Mouse (Mus musculus): ENCODE results near the gene Ergic3. TPM values are rescaled to one million over a fixed set of nuclear protein-coding genes. Genes with fewer than 3 reads are reported as not detected.

Gene Ergic3
- total and polyA plus RNA-seq, 2 experiments: 59.2 to 168 TPM

DNA sequence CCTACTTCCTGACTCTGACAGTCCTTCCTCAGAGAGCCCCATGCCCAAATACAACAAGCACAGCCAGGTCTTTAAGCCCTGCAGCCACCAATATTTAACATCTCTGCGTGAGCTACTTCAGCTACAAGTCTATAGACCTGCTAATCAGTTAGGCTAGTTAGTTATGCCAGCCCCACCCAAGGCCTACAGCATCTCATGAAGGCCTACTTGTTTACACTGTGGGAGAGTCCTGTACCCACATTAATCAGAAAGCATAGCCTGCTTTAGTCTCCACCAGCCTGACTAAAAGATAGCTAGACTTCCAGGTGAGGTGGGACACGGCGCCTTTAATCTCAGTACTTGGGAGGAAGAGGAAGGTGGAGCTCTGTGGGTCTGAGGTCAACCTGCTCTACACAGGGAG is 31.5 kb downstream of the Ergic3 start:
- no peaks in the 10 kb centered on the region for H3K79me2 ChIP-seq (ENCODE audit: control insufficient read depth, insufficient read depth, low read length)
- no peaks in the 10 kb centered on the region for H3K27me3 ChIP-seq (ENCODE audit: control insufficient read depth, insufficient read depth, low read length)
- TF ChIP-seq CTCF (IDR thresholded peaks at IDR 0.05; ENCODE audit: low read depth, low read length) (no peak), POLR2A (IDR thresholded peaks at IDR 0.05; ENCODE audit: extremely low read depth, insufficient read depth, low read length) (no peak)
- H3K4me1 ChIP-seq (ENCODE audit: control insufficient read depth, insufficient read depth, low read length): no peaks in the 10 kb centered on the region
- H3K27ac ChIP-seq (replicated peaks; ENCODE audit: insufficient read depth, low read depth, low read length): no peak overlapping the region
- 85% methylated on average over 3 of the region's 3 CpGs for WGBS
- H3K36me3 ChIP-seq (ENCODE audit: control insufficient read depth, insufficient read depth, low read length): no peaks in the 10 kb centered on the region
- no peak overlapping the region for H3K9ac ChIP-seq (ENCODE audit: low read depth, low read length)
- no peak for DNase-seq (ENCODE audit: extremely low read depth, low read depth, low spot score)
- H3K4me3 ChIP-seq (ENCODE audit: insufficient read depth, low read depth, low read length): no peak overlapping the region

DNA sequence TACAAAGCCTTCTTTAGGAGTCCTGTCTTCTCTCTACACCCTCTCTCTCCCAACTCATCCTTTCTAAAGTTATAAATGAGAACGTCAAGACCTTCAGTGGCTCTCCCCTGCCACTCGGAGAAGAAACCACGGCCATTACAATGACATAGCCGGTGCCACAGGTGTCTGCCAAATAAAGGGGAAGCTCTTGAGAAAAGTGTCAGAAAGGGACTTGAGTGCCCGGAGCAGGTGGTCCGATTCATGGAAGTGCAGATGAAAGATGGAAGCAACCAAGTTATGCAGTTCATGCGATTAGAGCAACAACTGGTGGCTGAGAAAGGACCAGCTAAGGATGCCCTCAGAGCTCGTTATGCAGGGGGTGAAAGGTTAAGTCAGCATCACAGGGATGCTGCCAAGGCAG is 35.1 kb downstream of the Ergic3 start:
- H3K79me2 ChIP-seq (ENCODE audit: control insufficient read depth, insufficient read depth, low read length): no peaks in the 10 kb centered on the region
- H3K4me3 ChIP-seq (ENCODE audit: insufficient read depth, low read depth, low read length): no peak overlapping the region
- no peaks in the 10 kb centered on the region for H3K36me3 ChIP-seq (ENCODE audit: control insufficient read depth, insufficient read depth, low read length)
- no peak overlapping the region for H3K27ac ChIP-seq (replicated peaks; ENCODE audit: insufficient read depth, low read depth, low read length)
- no peaks in the 10 kb centered on the region for H3K27me3 ChIP-seq (ENCODE audit: control insufficient read depth, insufficient read depth, low read length)
- WGBS: 83% methylated on average over 8 of the region's 8 CpGs
- DNase-seq (ENCODE audit: extremely low read depth, low read depth, low spot score): no peak
- no peak overlapping the region for H3K9ac ChIP-seq (ENCODE audit: low read depth, low read length)
- TF ChIP-seq CTCF (IDR thresholded peaks at IDR 0.05; ENCODE audit: low read depth, low read length) (no peak), POLR2A (IDR thresholded peaks at IDR 0.05; ENCODE audit: extremely low read depth, insufficient read depth, low read length) (no peak)
- H3K4me1 ChIP-seq (ENCODE audit: control insufficient read depth, insufficient read depth, low read length): no peaks in the 10 kb centered on the region

DNA sequence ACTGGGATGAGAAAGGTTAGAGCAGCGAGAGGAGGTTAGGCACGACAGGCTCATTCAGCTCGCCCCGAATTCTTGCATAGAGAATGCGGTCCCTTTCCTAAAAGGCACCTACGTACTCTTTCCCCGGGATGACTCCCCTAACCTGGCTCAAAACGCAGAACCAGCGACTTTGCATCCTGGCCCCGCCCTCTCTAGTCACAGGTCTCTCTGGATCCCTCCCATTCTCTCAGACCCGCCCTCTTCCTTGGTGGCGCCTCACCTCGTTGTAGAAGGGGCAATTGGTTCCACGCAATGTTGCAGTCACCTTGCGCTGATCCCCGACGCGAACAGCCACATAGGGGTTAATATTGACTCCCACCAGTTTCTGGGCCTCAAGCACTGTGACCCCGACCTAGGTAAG is 40.1 kb downstream of the Ergic3 start:
- H3K79me2 ChIP-seq (ENCODE audit: control insufficient read depth, insufficient read depth, low read length): no peaks in the 10 kb centered on the region
- no peaks in the 10 kb centered on the region for H3K36me3 ChIP-seq (ENCODE audit: control insufficient read depth, insufficient read depth, low read length)
- no peaks in the 10 kb centered on the region for H3K4me1 ChIP-seq (ENCODE audit: control insufficient read depth, insufficient read depth, low read length)
- no peak overlapping the region for H3K27ac ChIP-seq (replicated peaks; ENCODE audit: insufficient read depth, low read depth, low read length)
- H3K9ac ChIP-seq (ENCODE audit: low read depth, low read length): no peak overlapping the region
- 27% methylated on average over 19 of the region's 19 CpGs for WGBS
- H3K4me3 ChIP-seq (ENCODE audit: insufficient read depth, low read depth, low read length): no peak overlapping the region
- no peak for TF ChIP-seq POLR2A (IDR thresholded peaks at IDR 0.05; ENCODE audit: extremely low read depth, insufficient read depth, low read length)
- no peak for TF ChIP-seq CTCF (IDR thresholded peaks at IDR 0.05; ENCODE audit: low read depth, low read length)
- DNase-seq (ENCODE audit: extremely low read depth, low read depth, low spot score): no peak
- H3K27me3 ChIP-seq (ENCODE audit: control insufficient read depth, insufficient read depth, low read length): no peaks in the 10 kb centered on the region

GRCm38 (mm10) chr2:156052816-156053215 is 45.0 kb downstream of the Ergic3 start, which contains the start of gene Fer1l4:
TSS of gene Fer1l4 (minus strand) at chr2:156052947.
- WGBS: 65% methylated on average over 9 of the region's 9 CpGs

DNA sequence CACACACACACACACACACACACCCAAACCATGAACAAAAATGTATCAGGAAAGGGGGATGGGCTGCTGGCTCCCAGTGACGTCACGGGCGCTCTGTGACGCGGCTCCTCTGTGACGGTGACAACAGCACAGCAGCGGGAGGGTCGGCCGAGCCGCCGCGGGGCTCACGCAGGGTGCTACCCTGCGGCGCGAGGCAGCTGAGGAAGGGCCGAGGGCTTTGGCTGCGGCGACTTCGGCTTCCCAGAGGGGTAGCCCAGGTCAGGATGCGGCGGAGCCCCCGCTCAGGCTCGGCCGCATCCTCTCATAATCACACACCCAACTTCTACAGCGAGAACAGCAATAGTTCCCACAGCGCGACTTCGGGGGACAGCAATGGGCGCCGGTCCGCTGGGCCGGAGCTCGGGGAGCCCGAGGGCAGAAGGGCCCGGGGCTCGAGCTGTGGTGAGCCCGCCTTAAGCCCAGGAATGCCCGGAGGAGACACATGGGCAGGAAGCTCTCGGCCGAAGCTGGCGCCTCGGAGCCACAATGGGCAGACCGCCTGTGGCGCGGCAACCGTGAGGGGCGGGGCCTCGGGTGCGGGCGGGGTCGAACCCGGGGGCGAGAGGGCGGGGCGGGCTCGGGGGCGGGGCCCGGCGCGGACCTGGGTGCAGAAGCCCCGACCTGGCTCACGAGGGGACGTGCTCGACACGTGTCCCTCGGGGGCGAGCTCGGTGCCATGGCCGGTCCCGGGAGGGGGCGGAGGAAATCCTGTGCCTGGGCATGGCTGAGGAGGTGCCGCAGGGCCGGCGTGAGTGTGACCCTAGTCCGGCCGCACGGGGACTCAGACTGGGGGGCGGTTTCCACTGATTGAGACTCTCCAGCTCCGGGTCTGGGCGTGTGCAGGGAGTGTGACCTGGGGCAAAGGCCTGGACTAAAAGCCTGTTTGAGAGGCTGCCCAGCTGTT is 57.5 kb downstream of the Ergic3 start, which contains the start of gene Spag4:
Spag4 (plus strand) TSS at position 77 of the 943 bp plus-strand sequence.
- Histone ChIP-seq H3K79me2 (ENCODE audit: control insufficient read depth, insufficient read depth, low read length) (no peaks in the 10 kb centered on the region), H3K9ac (ENCODE audit: low read depth, low read length) (peak within 1 kb of the TSS; percentile 78), H3K27me3 (ENCODE audit: control insufficient read depth, insufficient read depth, low read length) (no peaks in the 10 kb centered on the region), H3K27ac (replicated peaks; ENCODE audit: insufficient read depth, low read depth, low read length) (peak within 1 kb of the TSS; percentile 13; the same call in 1 of the 2 replicates), H3K4me3 (ENCODE audit: insufficient read depth, low read depth, low read length) (peak within 1 kb of the TSS; percentile 69), H3K4me1 (ENCODE audit: control insufficient read depth, insufficient read depth, low read length) (peaks cover 2% of the 10 kb centered on the region; the same call in 1 of the 2 replicates), H3K36me3 (ENCODE audit: control insufficient read depth, insufficient read depth, low read length) (no peaks in the 10 kb centered on the region)
- no peak for TF ChIP-seq POLR2A (IDR thresholded peaks at IDR 0.05; ENCODE audit: extremely low read depth, insufficient read depth, low read length)
- no peak for TF ChIP-seq CTCF (IDR thresholded peaks at IDR 0.05; ENCODE audit: low read depth, low read length)
- 1% methylated on average over 79 of the region's 81 CpGs for WGBS
- peak; percentile 81 for DNase-seq (ENCODE audit: extremely low read depth, low read depth, low spot score)

More at GRCm38 (mm10) chr2:156052816-156053215, 45.0 kb downstream of the Ergic3 start, which contains the start of gene Fer1l4:
- no peak within 1 kb of the TSS for H3K9ac ChIP-seq (ENCODE audit: low read depth, low read length)
- no peaks in the 10 kb centered on the region for H3K27me3 ChIP-seq (ENCODE audit: control insufficient read depth, insufficient read depth, low read length)
- H3K27ac ChIP-seq (replicated peaks; ENCODE audit: insufficient read depth, low read depth, low read length): no peak within 1 kb of the TSS
- H3K79me2 ChIP-seq (ENCODE audit: control insufficient read depth, insufficient read depth, low read length): no peaks in the 10 kb centered on the region
- no peak for DNase-seq (ENCODE audit: extremely low read depth, low read depth, low spot score)
- no peaks in the 10 kb centered on the region for H3K36me3 ChIP-seq (ENCODE audit: control insufficient read depth, insufficient read depth, low read length)
- TF ChIP-seq CTCF (IDR thresholded peaks at IDR 0.05; ENCODE audit: low read depth, low read length) (no peak), POLR2A (IDR thresholded peaks at IDR 0.05; ENCODE audit: extremely low read depth, insufficient read depth, low read length) (no peak)
- no peak within 1 kb of the TSS for H3K4me3 ChIP-seq (ENCODE audit: insufficient read depth, low read depth, low read length)
- no peaks in the 10 kb centered on the region for H3K4me1 ChIP-seq (ENCODE audit: control insufficient read depth, insufficient read depth, low read length)

Data from liver, adult 2 months (tissue).